Mouse (Mus musculus): ENCODE measurements around the gene Zfhx3. TPM values are rescaled to one million over a fixed set of nuclear protein-coding genes. Genes with fewer than 3 reads are reported as not detected.
A peak's percentile ranks its signal among the peaks of the same experiment; 100 is the strongest.

The Zfhx3 gene
- total RNA-seq, 2 experiments from 2014 or later = 4.2 to 5.5 TPM

GRCm38 (mm10) chr8:108348352-108348751 lies 405.9 kb downstream of the Zfhx3 start:
- DNase-seq (ENCODE audit: low spot score in 2 of 2) = no peak

- no peak for DNase-seq (ENCODE audit: low spot score in 2 of 2)
Observed at GRCm38 (mm10) chr8:108348776-108349175, 406.3 kb downstream of the Zfhx3 start.

- DNase-seq (ENCODE audit: low spot score in 2 of 2) = no peak
Observed at GRCm38 (mm10) chr8:108355119-108355777, 412.8 kb downstream of the Zfhx3 start.

GRCm38 (mm10) chr8:108361402-108361801 lies 419.0 kb downstream of the Zfhx3 start:
- DNase-seq (ENCODE audit: low spot score in 2 of 2) = no peak

GRCm38 (mm10) chr8:108362421-108362820 lies 420.0 kb downstream of the Zfhx3 start:
- DNase-seq (ENCODE audit: low spot score in 2 of 2) = no peak

- no peak for DNase-seq (ENCODE audit: low spot score in 2 of 2)
Observed at GRCm38 (mm10) chr8:108363435-108363834, 421.0 kb downstream of the Zfhx3 start.

- no peak for DNase-seq (ENCODE audit: low spot score in 2 of 2)
Observed at GRCm38 (mm10) chr8:108363856-108364255, 421.4 kb downstream of the Zfhx3 start.

- DNase-seq (ENCODE audit: low spot score in 2 of 2) = no peak
Observed at GRCm38 (mm10) chr8:108369081-108369480, 426.6 kb downstream of the Zfhx3 start.

GRCm38 (mm10) chr8:108370731-108371130 lies 428.3 kb downstream of the Zfhx3 start:
- DNase-seq (ENCODE audit: low spot score in 2 of 2) = no peak

- no peak for DNase-seq (ENCODE audit: low spot score in 2 of 2)
Observed at GRCm38 (mm10) chr8:108373046-108373445, 430.6 kb downstream of the Zfhx3 start.

GRCm38 (mm10) chr8:108378036-108378435 lies 435.6 kb downstream of the Zfhx3 start:
- no peak for DNase-seq (ENCODE audit: low spot score in 2 of 2)

- DNase-seq (ENCODE audit: low spot score in 2 of 2) = no peak
Observed at GRCm38 (mm10) chr8:108383121-108383520, 440.7 kb downstream of the Zfhx3 start.

- no peak for DNase-seq (ENCODE audit: low spot score in 2 of 2)
Observed at GRCm38 (mm10) chr8:108387160-108387912, 444.9 kb downstream of the Zfhx3 start.

- DNase-seq (ENCODE audit: low spot score in 2 of 2) = no peak
Observed at GRCm38 (mm10) chr8:108387913-108388274, 445.4 kb downstream of the Zfhx3 start.

- no peak for DNase-seq (ENCODE audit: low spot score in 2 of 2)
Observed at GRCm38 (mm10) chr8:108392909-108393308, 450.5 kb downstream of the Zfhx3 start.

GRCm38 (mm10) chr8:108402149-108402548 lies 459.7 kb downstream of the Zfhx3 start:
- DNase-seq (ENCODE audit: low spot score in 2 of 2) = no peak

GRCm38 (mm10) chr8:108406716-108407494 lies 464.5 kb downstream of the Zfhx3 start:
- DNase-seq (ENCODE audit: low spot score in 2 of 2) = peak; percentile 12 to 26

- peak in 1 of 2 experiments; percentile 22 for DNase-seq (ENCODE audit: low spot score in 2 of 2)
Observed at GRCm38 (mm10) chr8:108419162-108419844, 476.9 kb downstream of the Zfhx3 start.

- no peak for DNase-seq (ENCODE audit: low spot score in 2 of 2)
Observed at GRCm38 (mm10) chr8:108422521-108422920, 480.1 kb downstream of the Zfhx3 start.

GRCm38 (mm10) chr8:108424337-108424736 lies 481.9 kb downstream of the Zfhx3 start:
- no peak for DNase-seq (ENCODE audit: low spot score in 2 of 2)

GRCm38 (mm10) chr8:108433321-108433720 lies 490.9 kb downstream of the Zfhx3 start:
- DNase-seq (ENCODE audit: low spot score in 2 of 2) = no peak
